ENCODE assay signal across 30 mouse cellular contexts in genomic region chr13:94268201-94268600, GRCm38 (mm10). TPM values are rescaled to one million over a fixed set of nuclear protein-coding genes. Genes with fewer than 3 reads are reported as not detected.
DNase-seq lines count a peak whose midpoint lies in the region; ATAC-seq and TF ChIP-seq lines count a peak whose summit lies in the region.
"Had no signal": no experiment of that assay in that cellular context is flagged by ENCODE, and none has a peak within 500 bp of the region (broad histone marks: within the 10 kb centered on the region; RNA-seq: fewer than 3 reads in every experiment).

No protein-coding gene starts in this region.

- no peaks in the 10 kb centered on the region for H3K36me3 ChIP-seq in lung, embryonic 15.5 days
- no peaks in the 10 kb centered on the region for H3K36me3 ChIP-seq in liver, postnatal 0 days (replicated peaks; ENCODE audit: insufficient read depth, low read length)
- H3K36me3 ChIP-seq: embryonic facial prominence, embryonic 13.5 days; G1E; hindbrain, embryonic 12.5 days; limb, embryonic 13.5 days; neural tube, embryonic 15.5 days had no signal

- 0 out of 2 replicates have a peak overlapping the region, but pooled peaks have one; percentile 3 for H3K27ac ChIP-seq in lung, embryonic 15.5 days
- H3K27ac ChIP-seq in liver, postnatal 0 days (ENCODE audit: low read depth), result no peak overlapping the region
- H3K27ac ChIP-seq: embryonic facial prominence, embryonic 13.5 days; hindbrain, embryonic 12.5 days; limb, embryonic 13.5 days; neural tube, embryonic 15.5 days had no signal

- no peaks in the 10 kb centered on the region for H3K9me3 ChIP-seq in lung, embryonic 15.5 days
- no peaks in the 10 kb centered on the region for H3K9me3 ChIP-seq in liver, postnatal 0 days (ENCODE audit: low read length)
- H3K9me3 ChIP-seq: embryonic facial prominence, embryonic 13.5 days; G1E; hindbrain, embryonic 12.5 days; limb, embryonic 13.5 days; neural tube, embryonic 15.5 days had no signal

- H3K9ac ChIP-seq in lung, embryonic 15.5 days, result no peak overlapping the region
- H3K9ac ChIP-seq in liver, postnatal 0 days (replicated peaks), result no peak overlapping the region
- H3K9ac ChIP-seq: embryonic facial prominence, embryonic 13.5 days; hindbrain, embryonic 12.5 days; limb, embryonic 13.5 days; neural tube, embryonic 15.5 days had no signal

- no peaks in the 10 kb centered on the region for H3K27me3 ChIP-seq in lung, embryonic 15.5 days
- H3K27me3 ChIP-seq in liver, postnatal 0 days (ENCODE audit: insufficient read depth, low read length), result no peaks in the 10 kb centered on the region
- H3K27me3 ChIP-seq: CH12.LX; embryonic facial prominence, embryonic 13.5 days; hindbrain, embryonic 12.5 days; limb, embryonic 13.5 days; neural tube, embryonic 15.5 days had no signal

- no peak for ATAC-seq in lung, embryonic 15.5 days (ENCODE audit: borderline replicate concordance, extremely low read depth, low FRiP score, low TSS enrichment)
- ATAC-seq in common myeloid progenitor, adult 5-6 weeks (replicated peaks; ENCODE audit: low read depth, poor library complexity, severe bottlenecking), result peak; percentile 46
- peak; percentile 49; the same call in 1 of the 2 replicates for ATAC-seq in liver, postnatal 0 days
- ATAC-seq: forebrain, embryonic 16.5 days; inflammation-experienced regulatory T-cells, adult 6 months had no signal

- no peak overlapping the region for H3K4me3 ChIP-seq in lung, embryonic 15.5 days
- no peak overlapping the region for H3K4me3 ChIP-seq in liver, postnatal 0 days (ENCODE audit: low read depth, low read length)
- H3K4me3 ChIP-seq: embryonic facial prominence, embryonic 13.5 days; hindbrain, embryonic 12.5 days; limb, embryonic 13.5 days; neural tube, embryonic 15.5 days had no signal

- no peak for TF ChIP-seq EP300 in liver, postnatal 0 days (IDR thresholded peaks at IDR 0.05; ENCODE audit: low read depth)

- no peak overlapping the region for H3K4me2 ChIP-seq in lung, embryonic 15.5 days
- no peak overlapping the region for H3K4me2 ChIP-seq in liver, postnatal 0 days (ENCODE audit: low read depth, low read length)
- H3K4me2 ChIP-seq: embryonic facial prominence, embryonic 13.5 days; heart, embryonic 11.5 days; hindbrain, embryonic 12.5 days; limb, embryonic 13.5 days; midbrain, embryonic 11.5 days; neural tube, embryonic 15.5 days had no signal

- no peak for DNase-seq in lung, postnatal 14 days
- DNase-seq in liver (peak; percentile 27), MN1 (ENCODE audit: low spot score) (no peak)
- DNase-seq in liver, postnatal 0 days, result no peak
- DNase-seq in natural killer cell, adult 2 months (ENCODE audit: low spot score in 2 of 2), result no peak
- DNase-seq: adrenal gland, adult 2 months; B cell, adult 2 months; cerebellum, adult 11-12 months; cerebellum, postnatal 10 days; gastrocnemius, postnatal 10 days; heart, adult 11 months; heart, postnatal 10 days; kidney, adult 18-20 months; layer of hippocampus, adult 9-11 months; lung, postnatal 36 days; right cerebral cortex, postnatal 25 days; spleen, adult 18-20 months; thymus, postnatal 14 days had no signal

- WGBS in lung, embryonic 15.5 days, result 26% methylated on average over 7 of the region's 7 CpGs
- WGBS in liver, postnatal 0 days (ENCODE audit: insufficient replicate concordance), result 22% methylated on average over 7 of the region's 7 CpGs

- no peak for TF ChIP-seq CTCF in liver, postnatal 0 days (IDR thresholded peaks at IDR 0.05; ENCODE audit: low read depth)

- peaks cover 15% of the 10 kb centered on the region; the same call in 1 of the 2 replicates for H3K4me1 ChIP-seq in lung, embryonic 15.5 days
- H3K4me1 ChIP-seq in liver, postnatal 0 days (ENCODE audit: insufficient read depth), result peaks cover 12% of the 10 kb centered on the region

RNA-seq across cellular contexts. Expression of gene Scamp1, which starts 17.5 kb away (rescaled TPM):
- 29.9 and 31.7 TPM in 2 replicates for polyA plus RNA-seq in lung, embryonic 15.5 days (2015; fragmentation: Nextera tagmentation; extraction: Ambion mirVana)
- total RNA-seq in common myeloid progenitor, adult 5-6 weeks (2017), result 8.9 and 12.9 TPM in 2 replicates
- polyA plus RNA-seq in liver, postnatal 0 days (2015; fragmentation: Nextera tagmentation; extraction: Ambion mirVana), result 12.0 and 13.8 TPM in 2 replicates
- total RNA-seq: CH12.LX had no signal
- polyA plus RNA-seq: G1E had no signal
